Mouse (Mus musculus) urinary bladder, postnatal 4 days (tissue): ENCODE data around the gene Mthfd1l.
"Not testable (repeated sequence)": the region's sequence is repeated elsewhere in the genome, so short reads cannot be mapped to it uniquely, and the experiment has no call there.

Source experiments
- DNase-seq, 2 experiments: peaks; one replicate each; pipeline ENCODE4 v3.0.0; 2021 to 2022; ENCODE audit warnings: low spot score in 2 of 2

Gene Mthfd1l

GRCm38 (mm10) chr10:4119287-4119686, 146.4 kb downstream of the Mthfd1l start:
- no peak for DNase-seq

GRCm38 (mm10) chr10:4120708-4121107, 147.8 kb downstream of the Mthfd1l start:
- DNase-seq = peak in 1 of 2 experiments; percentile 48

GRCm38 (mm10) chr10:4121197-4121596, 148.3 kb downstream of the Mthfd1l start:
- DNase-seq = no peak

- DNase-seq = not testable (repeated sequence)
Observed at GRCm38 (mm10) chr10:4123280-4123945, 150.5 kb downstream of the Mthfd1l start.

GRCm38 (mm10) chr10:4124148-4124547, 151.2 kb downstream of the Mthfd1l start:
- DNase-seq = no peak

- no peak for DNase-seq
Observed at GRCm38 (mm10) chr10:4125232-4125631, 152.3 kb downstream of the Mthfd1l start.

- no peak for DNase-seq
Observed at GRCm38 (mm10) chr10:4126335-4127012, 153.6 kb downstream of the Mthfd1l start.

- DNase-seq = no peak
Observed at GRCm38 (mm10) chr10:4128411-4128810, 155.5 kb downstream of the Mthfd1l start.

GRCm38 (mm10) chr10:4128915-4129314, 156.0 kb downstream of the Mthfd1l start:
- no peak for DNase-seq

GRCm38 (mm10) chr10:4129461-4129860, 156.5 kb downstream of the Mthfd1l start:
- no peak for DNase-seq

- no peak for DNase-seq
Observed at GRCm38 (mm10) chr10:4130034-4130607, 157.2 kb downstream of the Mthfd1l start.

GRCm38 (mm10) chr10:4132735-4133134, 159.8 kb downstream of the Mthfd1l start:
- DNase-seq = no peak

GRCm38 (mm10) chr10:4135100-4135764, 162.3 kb downstream of the Mthfd1l start:
- DNase-seq = no peak

- no peak for DNase-seq
Observed at GRCm38 (mm10) chr10:4139531-4139930, 166.6 kb downstream of the Mthfd1l start.

GRCm38 (mm10) chr10:4141689-4142088, 168.8 kb downstream of the Mthfd1l start:
- DNase-seq = no peak

GRCm38 (mm10) chr10:4142816-4143215, 169.9 kb downstream of the Mthfd1l start:
- DNase-seq = no peak

GRCm38 (mm10) chr10:4143381-4143780, 170.5 kb downstream of the Mthfd1l start:
- no peak for DNase-seq

- no peak for DNase-seq
Observed at GRCm38 (mm10) chr10:4145080-4145807, 172.3 kb downstream of the Mthfd1l start.

GRCm38 (mm10) chr10:4146947-4147346, 174.0 kb downstream of the Mthfd1l start:
- DNase-seq = no peak

- no peak for DNase-seq
Observed at GRCm38 (mm10) chr10:4151159-4151558, 178.2 kb downstream of the Mthfd1l start.

GRCm38 (mm10) chr10:4151862-4152776, 179.2 kb downstream of the Mthfd1l start:
- no peak for DNase-seq
